Mouse (Mus musculus) embryonic facial prominence, embryonic 14.5 days (tissue): Measurements from ENCODE around the gene Gm21987. TPM values are rescaled to one million over a fixed set of nuclear protein-coding genes. Genes with fewer than 3 reads are reported as not detected.

Experiments used
- ATAC-seq: fragments of 200-750 bp; cut with Nextera tagmentation; 2 replicates; pipeline ENCODE4 v1.8.0; 2017; ENCODE audit warnings: low read depth, moderate number of reproducible peaks, moderate TSS enrichment
- DNase-seq: peaks from one replicate; pipeline ENCODE4 v3.0.0-alpha.2; 2015; ENCODE audit warnings: low spot score
- H3K27ac ChIP-seq: fragments of 300-500 bp; sonication (generic); replicated peaks from 2 replicates; pipeline ENCODE4 v1.5.1; 2014; ENCODE audit warnings: low read depth, mild to moderate bottlenecking, low read length, moderate library complexity
- H3K27me3 ChIP-seq: fragments of 300-500 bp; sonication (generic); replicated peaks from 2 replicates; pipeline ENCODE4 v1.6.1; 2014; ENCODE audit warnings: low read length; ENCODE audit not compliant: control insufficient read depth, insufficient read depth
- H3K36me3 ChIP-seq: fragments of 300-500 bp; sonication (generic); 2 replicates; pipeline ENCODE4 v1.6.1; 2014; ENCODE audit warnings: low read length, mixed read lengths; ENCODE audit not compliant: control insufficient read depth, insufficient read depth
- H3K4me1 ChIP-seq: fragments of 300-500 bp; sonication (generic); 2 replicates; pipeline ENCODE4 v1.6.1; 2014; ENCODE audit warnings: antibody characterized with exemption, low read length; ENCODE audit not compliant: control insufficient read depth, insufficient read depth
- H3K4me2 ChIP-seq: fragments of 300-500 bp; sonication (generic); 2 replicates; pipeline ENCODE4 v1.6.1; 2014; ENCODE audit warnings: low read depth, mild to moderate bottlenecking, low read length, moderate library complexity, mixed read lengths
- H3K4me3 ChIP-seq: fragments of 300-500 bp; sonication (generic); 2 replicates; pipeline ENCODE4 v1.5.1; 2014; ENCODE audit warnings: low read depth, mild to moderate bottlenecking, low read length
- H3K9ac ChIP-seq: fragments of 300-500 bp; sonication (generic); 2 replicates; pipeline ENCODE4 v1.6.1; 2014; ENCODE audit warnings: low read depth, mild to moderate bottlenecking, low read length, moderate library complexity, mixed read lengths
- H3K9me3 ChIP-seq: fragments of 300-500 bp; sonication (generic); 2 replicates; pipeline ENCODE4 v1.6.1; 2016; ENCODE audit warnings: low read length; ENCODE audit not compliant: control insufficient read depth
- WGBS: fragments of 180-500 bp; shearing (Covaris S2); extraction: QIAGEN DNeasy Blood & Tissue Kit; methylation state at CpG from one replicate; pipeline ENCODE4 v1.1.7; 2014; 5-methylcytosine and 5-hydroxymethylcytosine counted together
- polyA plus RNA-seq: library from polyadenylated mRNA; unstranded; fragments of >200 nt; fragmentation: Nextera tagmentation; extraction: Ambion mirVana; gene quantifications from 2 replicates; pipeline ENCODE4 v1.2.1, GENCODE M21; 2014

Gm21987 gene
- polyA plus RNA-seq, 1 experiment from 2014 or later, result not detected

DNA sequence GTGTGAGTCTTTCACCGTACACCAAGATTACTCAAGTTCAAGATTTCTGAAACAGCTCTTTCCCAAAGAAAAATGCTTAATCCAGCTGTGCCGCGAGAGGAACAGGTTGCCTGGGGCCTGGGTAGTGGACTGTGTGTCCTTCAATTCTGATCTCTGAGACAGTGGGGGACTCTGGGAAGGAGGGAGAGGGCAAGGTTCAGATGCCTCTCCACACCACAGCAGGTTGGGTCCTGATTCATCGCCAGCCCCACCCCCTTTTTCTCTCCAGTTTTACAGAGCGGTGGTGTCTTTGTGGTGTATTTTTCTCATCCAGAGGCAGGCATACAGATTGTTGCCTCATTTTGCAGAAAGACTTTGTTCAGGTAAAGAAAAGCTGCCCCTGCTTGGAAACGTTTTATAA lies 51.4 kb downstream of the Gm21987 start:
- Histone ChIP-seq H3K9me3 (no peaks in the 10 kb centered on the region), H3K4me3 (no peak overlapping the region), H3K4me2 (no peak overlapping the region), H3K4me1 (peaks cover 30% of the 10 kb centered on the region), H3K27me3 (no peaks in the 10 kb centered on the region), H3K36me3 (no peaks in the 10 kb centered on the region), H3K27ac (no peak overlapping the region), H3K9ac (no peak overlapping the region)
- DNase-seq (no peak), ATAC-seq (no peak)
- 85% methylated on average over 6 of the region's 6 CpGs for WGBS

DNA sequence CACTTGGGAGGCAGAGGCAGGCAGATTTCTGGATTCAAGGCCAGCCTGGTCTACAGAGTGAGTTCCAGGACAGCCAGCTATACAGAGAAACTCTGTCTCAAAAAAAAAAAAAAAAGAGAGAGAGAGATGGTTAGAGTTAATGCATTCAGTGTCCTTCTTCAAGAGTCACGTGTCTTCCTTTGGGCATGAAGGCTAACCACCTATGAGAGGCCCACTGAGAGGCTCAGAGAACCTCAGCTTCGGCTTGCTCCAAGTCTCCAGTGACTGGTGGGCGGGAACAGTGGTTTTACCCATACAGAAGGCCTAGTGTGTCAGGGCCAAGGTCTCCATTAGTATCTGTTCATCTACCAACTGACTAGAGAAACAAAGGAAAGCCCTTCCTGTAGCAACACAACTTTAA lies 52.2 kb downstream of the Gm21987 start:
- no peaks in the 10 kb centered on the region for H3K9me3 ChIP-seq
- WGBS, result 57% methylated on average over 3 of the region's 3 CpGs
- ATAC-seq (no peak; the same call in 1 of the 2 replicates), DNase-seq (no peak)
- no peaks in the 10 kb centered on the region for H3K36me3 ChIP-seq
- peak overlapping the region; percentile 75 for H3K27ac ChIP-seq
- H3K4me3 ChIP-seq, result 0 out of 2 replicates have a peak overlapping the region, but pooled peaks have one; percentile 7
- peak overlapping the region; percentile 55 for H3K4me2 ChIP-seq
- no peak overlapping the region for H3K9ac ChIP-seq
- peaks cover 30% of the 10 kb centered on the region for H3K4me1 ChIP-seq
- no peaks in the 10 kb centered on the region for H3K27me3 ChIP-seq

DNA sequence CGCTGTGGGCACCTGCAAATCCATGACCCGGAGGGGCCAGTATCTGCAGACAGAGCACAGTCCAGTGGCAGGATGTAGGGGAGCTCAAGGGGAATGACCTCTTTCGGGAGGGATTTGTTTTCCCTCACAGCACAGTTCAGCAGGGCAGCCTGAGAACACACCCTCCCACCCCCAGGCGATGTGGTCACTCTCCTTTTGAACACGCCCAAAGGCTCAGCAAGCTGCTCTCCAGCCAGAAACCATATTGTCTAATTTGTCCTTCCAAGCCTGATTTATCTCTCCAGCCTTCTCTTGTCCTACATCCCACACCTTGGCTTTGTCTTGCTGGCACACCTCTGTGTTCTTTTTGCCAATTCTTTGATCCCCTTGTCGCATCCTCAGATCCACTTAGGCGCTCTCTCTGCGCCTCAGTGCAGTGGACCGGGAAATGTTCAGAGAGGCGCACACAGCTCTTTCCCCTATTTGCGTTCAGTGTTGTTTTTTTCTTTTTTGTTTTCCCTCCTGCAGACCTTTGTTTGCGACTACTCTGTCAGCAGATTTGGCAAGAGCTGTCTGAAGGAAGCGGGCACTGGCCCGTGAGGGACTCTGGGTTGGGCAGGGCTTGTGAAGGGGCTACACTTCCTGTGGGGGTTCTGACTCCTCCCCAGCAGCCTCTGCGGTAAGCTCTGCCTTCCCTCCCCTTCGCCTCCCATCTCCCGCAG lies 52.8 kb downstream of the Gm21987 start:
- peak overlapping the region; percentile 75 for H3K27ac ChIP-seq
- 14% methylated on average over 17 of the region's 17 CpGs for WGBS
- peaks cover 28% of the 10 kb centered on the region for H3K4me1 ChIP-seq
- DNase-seq (peak; percentile 89), ATAC-seq (peak; percentile 94)
- no peaks in the 10 kb centered on the region for H3K9me3 ChIP-seq
- peak overlapping the region; percentile 7 for H3K4me3 ChIP-seq
- no peaks in the 10 kb centered on the region for H3K27me3 ChIP-seq
- H3K4me2 ChIP-seq, result peak overlapping the region; percentile 55
- H3K9ac ChIP-seq, result peak overlapping the region; percentile 49
- H3K36me3 ChIP-seq, result no peaks in the 10 kb centered on the region

DNA sequence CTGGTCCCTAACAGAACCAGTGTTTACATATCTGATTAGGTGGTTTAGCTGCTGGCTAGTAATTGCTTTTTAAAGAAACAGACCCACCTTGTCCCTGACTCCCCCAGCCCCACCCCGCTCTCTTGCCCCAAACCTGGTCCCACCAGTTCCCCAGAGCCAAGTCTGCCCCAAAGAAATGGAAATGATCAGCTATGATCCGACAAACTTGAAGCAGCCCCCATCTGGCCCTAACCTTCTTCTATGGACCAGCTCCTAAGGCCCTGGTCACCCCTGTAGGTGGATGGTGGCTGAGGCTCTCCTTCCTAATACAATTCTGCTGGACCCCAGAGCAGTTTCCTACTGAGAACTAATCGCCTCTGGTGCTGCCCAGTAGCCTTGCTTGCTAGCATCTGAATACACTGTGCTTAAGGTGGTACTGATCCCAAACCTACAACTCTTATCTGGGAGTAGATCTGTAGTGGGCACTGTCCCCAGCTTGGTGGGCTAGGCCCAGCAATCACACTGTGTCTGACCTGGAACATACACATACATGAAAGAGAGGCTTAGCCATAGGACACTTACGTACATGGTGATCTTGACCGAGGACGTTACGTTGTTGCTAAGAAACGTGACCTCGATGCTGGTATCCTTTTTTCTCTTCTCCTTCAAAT lies 53.6 kb downstream of the Gm21987 start:
- Histone ChIP-seq H3K4me1 (peaks cover 24% of the 10 kb centered on the region), H3K27me3 (no peaks in the 10 kb centered on the region), H3K9me3 (no peaks in the 10 kb centered on the region), H3K4me3 (peak overlapping the region; percentile 7), H3K9ac (0 out of 2 replicates have a peak overlapping the region, but pooled peaks have one; percentile 49), H3K27ac (peak overlapping the region; percentile 58), H3K36me3 (no peaks in the 10 kb centered on the region), H3K4me2 (peak overlapping the region; percentile 55)
- no peak for ATAC-seq
- no peak for DNase-seq
- 73% methylated on average over 9 of the region's 9 CpGs for WGBS

DNA sequence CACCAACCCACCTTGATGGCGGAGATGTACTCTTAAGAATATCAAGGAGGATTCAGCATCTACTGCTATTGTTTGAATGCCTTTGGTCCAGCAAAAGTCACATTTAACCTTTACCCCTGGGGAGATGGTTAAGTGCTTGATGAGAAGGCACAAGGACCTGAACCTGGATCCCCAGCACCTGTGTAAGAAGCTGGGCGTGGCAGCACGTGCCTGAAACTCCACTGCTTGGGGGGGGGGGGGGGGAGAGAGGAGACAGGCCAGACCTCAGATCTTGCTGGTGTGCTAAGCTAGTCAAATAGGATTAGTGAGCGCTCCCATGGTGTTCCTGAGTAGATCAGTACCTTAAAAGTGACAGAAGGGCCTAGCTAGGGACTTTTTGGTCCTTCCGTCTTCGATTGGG lies 54.6 kb downstream of the Gm21987 start:
- no peaks in the 10 kb centered on the region for H3K27me3 ChIP-seq
- ATAC-seq (no peak), DNase-seq (no peak)
- 91% methylated on average over 5 of the region's 6 CpGs for WGBS
- H3K36me3 ChIP-seq, result no peaks in the 10 kb centered on the region
- H3K4me1 ChIP-seq, result peaks cover 14% of the 10 kb centered on the region
- H3K9me3 ChIP-seq, result no peaks in the 10 kb centered on the region
- H3K27ac ChIP-seq, result no peak overlapping the region
- H3K9ac ChIP-seq, result no peak overlapping the region
- H3K4me3 ChIP-seq, result no peak overlapping the region
- H3K4me2 ChIP-seq, result no peak overlapping the region

DNA sequence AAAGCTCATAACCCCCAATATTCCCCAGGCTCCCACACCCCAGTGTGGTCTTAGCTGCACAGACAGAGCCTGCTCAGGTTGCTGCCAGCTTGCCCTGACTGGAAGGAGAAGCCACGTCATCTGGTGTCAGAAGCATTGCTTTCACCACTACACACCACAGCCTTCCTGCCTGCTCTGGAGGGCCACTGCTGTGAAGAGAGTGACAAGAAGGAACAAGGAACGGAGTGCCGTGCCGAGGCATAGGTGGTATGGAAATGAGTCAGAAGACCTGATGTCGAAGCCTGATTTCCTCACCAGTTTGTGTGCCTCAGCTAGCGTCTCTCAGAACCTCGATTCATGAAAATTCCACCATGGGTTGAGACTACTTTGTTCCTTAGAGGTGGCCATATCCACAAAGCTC lies 56.8 kb downstream of the Gm21987 start:
- H3K36me3 ChIP-seq, result no peaks in the 10 kb centered on the region
- no peaks in the 10 kb centered on the region for H3K27me3 ChIP-seq
- H3K9ac ChIP-seq, result no peak overlapping the region
- no peak overlapping the region for H3K4me3 ChIP-seq
- ATAC-seq, result no peak
- no peak overlapping the region for H3K27ac ChIP-seq
- no peaks in the 10 kb centered on the region for H3K9me3 ChIP-seq
- DNase-seq, result no peak
- H3K4me2 ChIP-seq, result no peak overlapping the region
- H3K4me1 ChIP-seq, result peaks cover 11% of the 10 kb centered on the region
- 82% methylated on average over 7 of the region's 7 CpGs for WGBS

DNA sequence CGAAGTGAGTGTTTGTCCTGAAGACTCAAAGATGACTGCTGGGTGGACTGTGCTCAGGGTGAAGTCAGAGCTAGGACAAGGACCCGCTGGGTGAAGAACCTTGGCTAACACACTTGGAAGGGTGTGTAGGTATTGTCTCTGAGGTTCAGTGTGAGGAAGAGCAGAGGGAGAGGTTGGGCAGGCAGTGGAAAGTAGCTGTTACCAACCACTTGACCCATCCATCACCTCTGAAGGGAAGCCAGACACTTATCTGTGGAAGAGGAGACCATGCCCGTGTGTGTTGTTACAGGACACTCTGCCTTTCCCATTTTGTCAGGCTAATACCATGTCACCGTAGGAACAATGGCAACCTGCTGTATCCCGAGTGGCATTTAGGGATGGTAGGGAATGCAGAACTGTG lies 59.5 kb downstream of the Gm21987 start:
- no peak overlapping the region for H3K4me2 ChIP-seq
- H3K4me1 ChIP-seq, result no peaks in the 10 kb centered on the region
- H3K4me3 ChIP-seq, result no peak overlapping the region
- H3K9me3 ChIP-seq, result no peaks in the 10 kb centered on the region
- WGBS, result 78% methylated on average over 5 of the region's 5 CpGs
- H3K36me3 ChIP-seq, result no peaks in the 10 kb centered on the region
- DNase-seq, result no peak
- no peak overlapping the region for H3K27ac ChIP-seq
- H3K9ac ChIP-seq, result no peak overlapping the region
- ATAC-seq, result no peak
- no peaks in the 10 kb centered on the region for H3K27me3 ChIP-seq

DNA sequence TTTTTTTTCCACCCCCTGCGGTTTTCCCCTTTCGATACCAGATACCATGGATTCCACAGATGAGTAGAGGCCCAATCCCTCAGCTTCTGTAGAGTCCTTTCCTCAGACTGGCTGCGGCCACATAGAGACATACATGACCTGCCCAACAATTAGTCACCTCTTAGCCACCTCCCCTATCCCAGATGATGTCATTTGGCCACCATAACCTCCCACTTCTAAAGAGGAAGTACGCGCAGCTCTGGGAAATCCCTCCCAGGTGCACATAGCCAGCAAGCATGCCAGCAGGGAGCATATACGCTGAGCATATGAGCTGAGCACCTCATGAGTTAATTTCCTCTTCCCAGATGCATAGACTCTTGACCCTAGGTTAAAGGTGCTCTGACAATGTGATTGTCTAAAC lies 59.9 kb downstream of the Gm21987 start:
- H3K4me3 ChIP-seq, result no peak overlapping the region
- H3K9me3 ChIP-seq, result no peaks in the 10 kb centered on the region
- H3K27ac ChIP-seq, result no peak overlapping the region
- 75% methylated on average over 6 of the region's 6 CpGs for WGBS
- DNase-seq (no peak), ATAC-seq (no peak)
- no peak overlapping the region for H3K9ac ChIP-seq
- no peaks in the 10 kb centered on the region for H3K36me3 ChIP-seq
- no peaks in the 10 kb centered on the region for H3K4me1 ChIP-seq
- no peaks in the 10 kb centered on the region for H3K27me3 ChIP-seq
- H3K4me2 ChIP-seq, result no peak overlapping the region

DNA sequence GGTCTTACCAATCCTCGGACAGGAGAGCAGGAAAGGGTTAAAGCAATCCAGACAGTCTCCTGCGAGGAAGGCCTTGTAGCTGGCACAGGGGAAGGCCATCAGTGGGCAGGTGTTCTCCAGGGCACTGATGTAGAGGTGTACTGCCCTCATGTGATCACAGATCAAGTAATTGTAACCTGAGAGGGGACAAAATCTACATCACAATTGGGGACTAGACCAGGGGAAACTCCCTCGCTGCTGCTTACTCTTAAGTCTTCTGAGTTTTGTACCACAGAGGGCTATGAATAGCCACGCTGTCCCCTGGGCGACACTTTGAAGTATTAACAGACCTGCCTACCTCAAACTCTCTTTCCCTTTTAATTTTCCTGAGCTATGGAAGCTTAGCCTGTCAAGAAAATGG lies 60.7 kb downstream of the Gm21987 start:
- H3K4me2 ChIP-seq, result no peak overlapping the region
- H3K9me3 ChIP-seq, result no peaks in the 10 kb centered on the region
- H3K9ac ChIP-seq, result no peak overlapping the region
- no peak overlapping the region for H3K27ac ChIP-seq
- H3K4me1 ChIP-seq, result no peaks in the 10 kb centered on the region
- H3K27me3 ChIP-seq, result no peaks in the 10 kb centered on the region
- peak; percentile 23 for DNase-seq
- H3K4me3 ChIP-seq, result no peak overlapping the region
- H3K36me3 ChIP-seq, result no peaks in the 10 kb centered on the region
- peak; percentile 65; the same call in 1 of the 2 replicates for ATAC-seq
- WGBS, result 44% methylated on average over 5 of the region's 5 CpGs
